Mouse (Mus musculus) E14TG2a.4 (cell line): ENCODE measurements around the gene Gm43064.

Experiments used
- H3K27me3 ChIP-seq: 2 replicates; pipeline ENCODE4 v1.6.1; 2014; ENCODE audit warnings: low read length, control low read depth; ENCODE audit not compliant: insufficient read depth
- H3K36me3 ChIP-seq: 2 replicates; pipeline ENCODE4 v1.6.1; 2014; ENCODE audit warnings: low read length, control low read depth; ENCODE audit not compliant: insufficient read depth
- H3K4me1 ChIP-seq: replicated peaks from 2 replicates; pipeline ENCODE4 v1.6.1; 2014; ENCODE audit warnings: low read depth, low read length, control low read depth
- H3K4me3 ChIP-seq: replicated peaks from 2 replicates; pipeline ENCODE4 v1.5.1; 2014; ENCODE audit warnings: mild to moderate bottlenecking, low read length
- H3K9me3 ChIP-seq: 2 replicates; pipeline ENCODE4 v1.6.1; 2014; ENCODE audit warnings: low read length, control low read depth
- CTCF ChIP-seq: conservative IDR thresholded peaks from 2 replicates; pipeline ENCODE4 v1.5.1; 2014; ENCODE audit warnings: low read length
- NANOG ChIP-seq: IDR thresholded peaks from 2 replicates; pipeline ENCODE4 v1.6.1; 2014; ENCODE audit warnings: borderline replicate concordance, low read length, mixed read lengths
- POU5F1 ChIP-seq: IDR thresholded peaks from 2 replicates; pipeline ENCODE4 v1.6.1; 2014; ENCODE audit warnings: low read length, borderline replicate concordance

The Gm43064 gene

DNA sequence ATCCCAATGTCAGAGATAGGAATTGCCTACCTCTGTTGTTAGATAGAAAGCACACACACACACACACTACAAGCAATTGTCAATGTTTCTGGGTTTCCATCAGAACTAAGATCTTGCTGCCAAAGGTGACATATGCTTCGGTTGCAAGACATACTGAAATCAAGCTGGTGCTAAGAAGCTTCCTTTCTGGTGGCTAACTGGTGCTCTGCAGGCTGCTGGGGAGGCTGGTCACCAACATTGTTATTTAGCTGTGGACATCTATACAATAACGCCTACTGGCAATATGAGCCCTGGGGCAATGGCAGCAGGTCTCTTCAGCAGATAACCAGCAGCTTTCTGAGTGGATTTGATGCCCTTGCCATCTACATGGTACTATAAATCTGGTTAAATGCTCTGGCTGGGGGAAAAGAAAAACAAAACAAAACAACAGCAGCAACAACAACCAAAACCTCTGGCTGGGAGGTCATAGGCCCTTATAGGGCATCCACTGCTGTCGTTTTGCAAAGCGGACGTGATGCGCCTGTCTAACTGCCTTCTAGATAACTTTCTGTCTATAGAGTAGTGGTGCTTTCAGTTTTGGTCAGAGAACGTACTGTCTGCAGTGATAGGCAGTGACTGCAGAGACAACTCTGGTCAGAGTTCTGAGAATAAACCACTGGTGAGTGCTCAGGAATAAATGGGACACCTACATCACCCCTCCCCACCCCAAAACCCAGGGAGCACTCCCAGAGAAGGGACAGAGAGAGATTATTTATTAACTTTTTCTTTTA, 47.8 kb downstream of the Gm43064 start:
- Histone ChIP-seq H3K9me3 (no peaks in the 10 kb centered on the region), H3K27me3 (no peaks in the 10 kb centered on the region), H3K4me1 (peaks cover 30% of the 10 kb centered on the region), H3K36me3 (no peaks in the 10 kb centered on the region), H3K4me3 (no peak overlapping the region)
- TF ChIP-seq NANOG = no peak
- no peak for TF ChIP-seq POU5F1
- TF ChIP-seq CTCF = no peak

DNA sequence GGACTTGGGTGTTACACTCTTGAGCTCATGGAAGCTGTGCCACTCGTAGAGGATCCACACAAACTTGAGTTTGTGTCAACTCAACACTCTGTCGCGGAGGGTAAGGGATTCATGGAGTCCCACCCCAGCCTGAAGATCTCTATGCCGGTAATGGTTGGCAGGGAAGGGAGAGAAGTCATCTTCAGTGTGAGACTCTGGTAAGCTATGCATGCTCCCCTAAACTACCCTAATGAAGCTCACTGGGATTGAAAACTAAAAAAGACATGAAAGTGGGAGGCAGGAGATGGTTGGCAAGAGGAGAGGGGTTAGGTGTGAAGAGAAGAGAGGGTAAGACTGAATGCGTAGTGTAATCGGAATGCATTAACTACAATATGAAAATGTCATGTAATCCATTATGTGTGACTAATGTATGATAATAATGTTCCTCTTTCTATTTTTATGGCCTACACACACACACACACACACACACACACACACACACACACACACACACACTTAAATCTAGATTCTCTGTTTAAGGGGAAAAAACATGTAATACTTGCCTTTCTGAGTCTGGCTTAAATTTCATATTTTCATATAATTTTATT, 48.7 kb downstream of the Gm43064 start:
- Histone ChIP-seq H3K36me3 (no peaks in the 10 kb centered on the region), H3K4me1 (peaks cover 24% of the 10 kb centered on the region), H3K9me3 (no peaks in the 10 kb centered on the region), H3K4me3 (no peak overlapping the region), H3K27me3 (no peaks in the 10 kb centered on the region)
- no peak for TF ChIP-seq POU5F1
- no peak for TF ChIP-seq CTCF
- TF ChIP-seq NANOG = no peak

DNA sequence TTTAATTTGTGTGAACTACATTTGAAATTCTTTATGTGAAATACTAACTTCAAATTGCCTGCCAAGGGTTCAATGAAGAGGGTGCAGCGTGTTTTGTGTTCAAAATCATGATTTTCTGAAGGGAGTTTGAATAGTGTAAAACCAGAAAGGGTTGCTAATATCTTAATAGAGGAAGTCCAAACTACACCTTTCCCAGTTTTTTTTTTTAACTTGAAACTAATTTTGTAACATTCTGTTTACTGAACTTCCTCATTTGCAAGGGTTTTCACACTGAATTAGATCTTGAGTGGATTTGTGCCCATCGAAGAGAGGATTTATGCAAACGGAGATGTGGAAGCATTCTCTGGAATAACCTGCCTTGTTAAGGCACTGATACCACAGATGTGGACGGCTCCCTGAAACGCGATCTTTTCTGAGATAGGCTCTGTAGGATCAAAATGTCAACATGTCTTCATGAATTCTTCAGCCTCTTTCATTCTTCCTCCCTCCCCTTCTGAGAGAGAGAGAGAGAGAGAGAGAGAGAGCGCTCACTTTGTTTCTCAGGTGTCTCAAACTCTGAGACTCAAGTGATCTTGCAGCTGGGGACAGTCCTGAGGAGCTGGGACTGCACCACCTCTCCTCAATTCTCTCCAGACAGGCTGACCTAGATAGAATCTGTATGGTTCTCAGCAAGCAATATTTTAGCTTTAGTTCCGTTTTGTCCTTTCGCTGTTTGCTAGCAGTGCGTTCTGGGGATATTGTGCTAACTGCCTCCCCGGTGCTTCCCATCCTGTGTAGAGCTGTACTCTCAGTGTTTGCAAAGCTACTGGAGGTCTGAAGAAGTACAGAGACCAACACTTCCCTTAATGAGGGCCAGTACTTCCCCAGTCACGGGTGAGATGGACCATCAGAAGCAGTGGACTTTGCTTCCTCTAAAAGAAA, 49.8 kb downstream of the Gm43064 start, which contains the start of gene Ptpn22:
TSS of gene Ptpn22 (plus strand) at position 915 of the 921 bp plus-strand sequence.
- Histone ChIP-seq H3K36me3 (no peaks in the 10 kb centered on the region), H3K27me3 (no peaks in the 10 kb centered on the region), H3K9me3 (no peaks in the 10 kb centered on the region), H3K4me3 (no peak within 1 kb of the TSS), H3K4me1 (peaks cover 23% of the 10 kb centered on the region)
- TF ChIP-seq NANOG = no peak
- no peak for TF ChIP-seq CTCF
- no peak for TF ChIP-seq POU5F1

DNA sequence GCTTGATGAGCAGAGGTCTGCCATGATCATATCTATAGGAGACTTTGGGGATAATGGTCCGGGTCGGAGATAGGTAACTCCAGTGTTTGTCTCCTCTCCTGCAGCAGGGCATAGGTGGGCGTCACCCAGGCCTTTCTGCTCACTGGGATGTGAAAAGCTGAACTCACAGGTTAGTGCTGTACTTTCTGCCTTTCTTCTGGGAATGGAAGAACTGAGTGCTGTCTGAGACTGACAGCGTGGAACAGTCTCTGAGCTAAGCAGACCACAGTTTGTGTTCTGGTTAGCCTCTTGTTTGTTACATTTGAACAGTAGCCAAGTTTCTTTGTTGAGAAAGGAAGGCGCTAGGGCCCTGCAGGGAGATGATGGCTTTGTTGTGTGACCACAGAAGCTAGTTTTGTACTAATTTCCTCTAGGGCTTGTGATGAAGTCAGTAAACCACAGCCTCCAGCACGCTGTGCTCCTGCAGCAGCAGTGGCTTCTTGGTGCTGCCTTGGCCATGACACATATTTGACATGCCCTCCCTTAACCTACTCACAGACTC, 50.5 kb downstream of the Gm43064 start:
- no peak for TF ChIP-seq POU5F1
- no peak for TF ChIP-seq NANOG
- no peak for TF ChIP-seq CTCF
- Histone ChIP-seq H3K9me3 (no peaks in the 10 kb centered on the region), H3K4me1 (peaks cover 20% of the 10 kb centered on the region), H3K4me3 (no peak overlapping the region), H3K36me3 (no peaks in the 10 kb centered on the region), H3K27me3 (no peaks in the 10 kb centered on the region)

DNA sequence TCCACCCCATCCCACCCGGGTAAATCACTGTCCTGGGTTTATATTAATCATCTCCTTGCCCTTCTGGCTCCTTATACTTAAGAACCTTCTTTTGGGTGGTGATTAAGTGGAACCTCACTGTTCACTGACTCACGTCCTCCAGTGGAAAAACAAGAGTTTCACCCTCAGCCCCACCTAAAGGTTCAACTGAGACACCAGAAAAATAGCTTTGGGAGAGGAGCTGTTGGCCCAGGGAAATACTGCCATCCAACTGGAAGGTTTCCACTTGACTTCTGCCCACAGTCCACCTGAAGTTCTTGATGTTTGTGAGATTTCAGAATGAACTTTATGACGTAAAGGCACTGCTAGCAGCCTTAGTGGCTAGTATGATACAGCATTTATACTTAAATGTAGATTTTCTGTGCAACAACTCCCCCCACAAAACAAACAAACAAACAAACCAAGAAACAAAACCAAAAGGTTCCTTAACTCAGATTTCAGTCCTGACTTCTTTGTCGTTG, 53.4 kb downstream of the Gm43064 start:
- H3K9me3 ChIP-seq = no peaks in the 10 kb centered on the region
- no peak overlapping the region for H3K4me3 ChIP-seq
- H3K27me3 ChIP-seq = no peaks in the 10 kb centered on the region
- no peaks in the 10 kb centered on the region for H3K36me3 ChIP-seq
- TF ChIP-seq POU5F1 (no peak), CTCF (no peak), NANOG (no peak)
- no peaks in the 10 kb centered on the region; the same call in 1 of the 2 replicates for H3K4me1 ChIP-seq

DNA sequence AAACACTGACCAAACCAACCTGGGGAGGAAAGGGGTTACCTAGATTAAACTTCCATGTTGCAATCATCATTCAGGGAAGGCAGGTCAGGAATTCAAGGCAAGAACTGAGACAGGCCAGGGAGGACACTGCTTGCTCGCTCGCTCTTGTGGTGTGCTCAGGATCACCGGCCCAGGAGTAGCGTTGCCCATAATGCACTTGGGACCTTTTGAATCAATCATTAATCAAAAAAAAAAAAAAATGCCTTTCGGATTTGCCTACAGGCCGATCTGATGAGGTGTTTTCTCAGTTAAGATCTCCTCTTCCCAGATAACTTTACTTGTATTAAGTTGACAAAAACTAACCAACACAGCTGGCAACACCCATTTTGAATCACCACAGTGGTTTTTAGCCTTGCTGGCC, 54.8 kb downstream of the Gm43064 start:
- H3K4me1 ChIP-seq = no peaks in the 10 kb centered on the region
- no peaks in the 10 kb centered on the region for H3K36me3 ChIP-seq
- H3K27me3 ChIP-seq = no peaks in the 10 kb centered on the region
- TF ChIP-seq CTCF (no peak), NANOG (no peak), POU5F1 (no peak)
- H3K9me3 ChIP-seq = no peaks in the 10 kb centered on the region
- H3K4me3 ChIP-seq = no peak overlapping the region

DNA sequence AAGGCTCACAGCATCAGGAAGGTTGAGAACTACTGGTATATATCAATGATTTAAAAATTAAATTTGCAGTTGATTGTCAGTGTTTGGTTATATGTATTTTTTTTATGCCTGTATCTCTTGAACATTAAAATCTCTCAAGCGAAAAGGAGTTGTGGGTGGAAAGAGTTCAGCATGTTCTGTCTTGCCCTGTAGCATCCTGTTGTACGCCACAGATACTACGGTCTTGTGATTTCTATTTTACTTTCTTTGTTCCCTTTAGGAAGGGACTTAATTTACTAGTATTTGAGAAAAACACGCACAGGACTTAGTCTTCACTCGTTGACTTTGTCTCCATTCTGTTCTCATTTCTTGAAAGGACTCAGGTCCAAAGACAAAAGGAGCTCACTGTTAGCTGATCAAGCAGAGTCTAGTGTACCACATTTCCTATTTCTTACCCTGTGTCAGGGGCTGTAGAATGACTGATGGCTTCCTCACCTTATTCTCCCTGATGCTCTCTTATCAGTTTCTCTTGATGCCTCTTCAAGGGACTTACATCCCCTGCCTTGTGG, 58.1 kb downstream of the Gm43064 start:
- no peaks in the 10 kb centered on the region for H3K9me3 ChIP-seq
- H3K4me1 ChIP-seq = no peaks in the 10 kb centered on the region
- TF ChIP-seq CTCF (no peak), POU5F1 (no peak)
- H3K36me3 ChIP-seq = no peaks in the 10 kb centered on the region
- H3K27me3 ChIP-seq = no peaks in the 10 kb centered on the region
- H3K4me3 ChIP-seq = no peak overlapping the region

DNA sequence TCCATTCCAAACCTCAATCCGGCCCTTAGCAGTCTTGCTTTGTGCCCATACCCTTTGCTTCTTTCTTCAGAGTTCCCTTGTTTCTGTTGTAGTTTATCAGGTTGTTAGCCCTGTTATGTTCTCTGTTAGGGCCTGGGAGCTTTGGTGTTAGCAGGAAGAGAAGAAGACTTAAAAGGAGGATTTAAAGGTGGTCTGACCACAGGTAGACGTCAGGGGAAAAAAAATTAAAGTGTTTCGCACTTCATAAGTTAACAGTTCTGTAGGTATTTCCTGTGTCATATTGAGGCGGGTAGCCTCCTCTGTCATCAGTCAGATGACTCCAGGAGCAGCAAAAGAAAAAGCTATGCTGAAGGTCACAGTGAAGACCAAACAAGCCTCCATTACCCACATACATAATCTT, 58.6 kb downstream of the Gm43064 start:
- Histone ChIP-seq H3K27me3 (no peaks in the 10 kb centered on the region), H3K4me1 (no peaks in the 10 kb centered on the region), H3K9me3 (no peaks in the 10 kb centered on the region), H3K36me3 (no peaks in the 10 kb centered on the region), H3K4me3 (no peak overlapping the region)
- TF ChIP-seq POU5F1 (no peak), CTCF (no peak), NANOG (no peak)
